Mouse (Mus musculus): ENCODE results near the gene H2afy. TPM values are rescaled to one million over a fixed set of nuclear protein-coding genes. Genes with fewer than 3 reads are reported as not detected.

The H2afy gene
- polyA plus RNA-seq, 2 experiments, result 297 to 304 TPM

DNA sequence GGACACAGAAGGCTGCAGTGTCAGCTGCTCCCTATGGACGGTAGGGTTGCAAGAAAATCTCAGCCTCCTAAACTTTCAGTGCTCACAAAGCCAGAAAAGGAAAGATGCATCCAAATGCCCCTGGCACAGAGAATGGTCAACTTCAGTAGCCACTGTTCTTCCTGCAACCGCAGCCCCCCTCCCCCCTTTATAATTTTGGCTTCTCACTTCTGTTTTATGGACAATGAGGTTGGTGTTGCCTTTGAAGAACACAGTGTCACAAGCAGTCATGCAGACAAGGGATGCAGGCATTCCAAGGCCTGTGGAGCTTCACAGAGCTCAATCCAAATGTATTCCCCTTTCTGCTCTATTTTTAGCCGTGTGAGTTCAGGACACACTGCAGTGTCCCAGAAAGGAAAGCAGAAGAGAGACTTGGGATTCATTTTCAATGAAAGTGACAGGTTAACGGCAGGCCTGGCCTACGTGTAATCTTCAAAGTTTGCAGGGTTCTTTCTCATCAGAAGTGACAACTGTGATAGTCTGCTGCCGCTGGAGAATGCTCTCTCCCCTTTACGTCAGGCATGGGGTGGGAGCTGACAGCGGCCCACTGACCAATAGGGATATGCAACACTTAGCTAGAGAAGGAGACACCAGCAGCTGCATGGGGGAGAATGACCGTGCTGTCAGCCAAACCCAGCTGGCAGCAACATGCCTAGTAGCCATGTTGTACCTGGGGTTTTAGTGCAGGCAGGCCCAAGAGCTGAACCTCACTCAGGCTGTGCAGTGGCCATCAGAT, 18.0 kb downstream of the H2afy start:
- H3K27ac ChIP-seq (replicated peaks; ENCODE audit: low read depth, low read length), result no peak overlapping the region
- no peak for TF ChIP-seq POLR2A (IDR thresholded peaks at IDR 0.05; ENCODE audit: borderline replicate concordance, extremely low read depth, insufficient read depth, insufficient read length)
- no peak overlapping the region for H3K4me2 ChIP-seq (replicated peaks; ENCODE audit: low read depth, low read length, severe bottlenecking)
- 54% methylated on average over 9 of the region's 9 CpGs for WGBS
- H3K4me3 ChIP-seq (replicated peaks; ENCODE audit: low read length), result no peak overlapping the region
- H3K4me1 ChIP-seq (ENCODE audit: control insufficient read depth, insufficient read depth, low read length), result peaks cover 38% of the 10 kb centered on the region
- ATAC-seq (ENCODE audit: low FRiP score, low read depth) (no peak), DNase-seq (ENCODE audit: low spot score) (no peak)
- H3K36me3 ChIP-seq (ENCODE audit: control insufficient read depth, insufficient read depth, low read length), result peaks cover 52% of the 10 kb centered on the region
- H3K9ac ChIP-seq (ENCODE audit: low read depth, low read length, severe bottlenecking), result no peak overlapping the region
- H3K27me3 ChIP-seq (ENCODE audit: control insufficient read depth, insufficient read depth, low read length), result no peaks in the 10 kb centered on the region
- H3K9me3 ChIP-seq (ENCODE audit: control insufficient read depth, low read length), result no peaks in the 10 kb centered on the region

DNA sequence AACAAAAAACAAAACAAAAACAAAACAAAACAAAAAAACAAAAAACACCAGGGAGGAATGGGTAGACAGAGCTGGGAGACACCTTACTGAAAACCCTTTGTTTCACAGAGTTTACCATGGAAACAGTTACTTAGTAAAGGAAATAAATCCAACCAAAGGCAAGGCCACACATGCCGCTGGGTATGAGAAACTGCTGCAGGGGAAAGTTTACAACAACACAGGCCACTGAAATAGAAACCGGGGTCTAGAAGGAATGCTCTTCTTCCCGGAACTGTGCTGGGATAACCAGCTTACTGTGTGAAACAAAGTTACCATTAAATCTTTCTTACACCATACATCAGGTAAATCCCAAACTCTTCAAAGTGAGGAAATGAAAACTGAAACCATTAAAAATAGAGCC, 20.3 kb downstream of the H2afy start:
- Histone ChIP-seq H3K9me3 (ENCODE audit: control insufficient read depth, low read length) (no peaks in the 10 kb centered on the region), H3K4me1 (ENCODE audit: control insufficient read depth, insufficient read depth, low read length) (peaks cover 61% of the 10 kb centered on the region), H3K9ac (ENCODE audit: low read depth, low read length, severe bottlenecking) (0 out of 2 replicates have a peak overlapping the region, but pooled peaks have one; percentile 40), H3K36me3 (ENCODE audit: control insufficient read depth, insufficient read depth, low read length) (peaks cover 35% of the 10 kb centered on the region), H3K4me2 (replicated peaks; ENCODE audit: low read depth, low read length, severe bottlenecking) (no peak overlapping the region), H3K27ac (replicated peaks; ENCODE audit: low read depth, low read length) (peak overlapping the region; percentile 78), H3K27me3 (ENCODE audit: control insufficient read depth, insufficient read depth, low read length) (no peaks in the 10 kb centered on the region), H3K4me3 (replicated peaks; ENCODE audit: low read length) (no peak overlapping the region)
- no peak for ATAC-seq (ENCODE audit: low FRiP score, low read depth)
- 13% methylated on average over 3 of the region's 3 CpGs for WGBS
- DNase-seq (ENCODE audit: low spot score), result no peak
- no peak for TF ChIP-seq POLR2A (IDR thresholded peaks at IDR 0.05; ENCODE audit: borderline replicate concordance, extremely low read depth, insufficient read depth, insufficient read length)

DNA sequence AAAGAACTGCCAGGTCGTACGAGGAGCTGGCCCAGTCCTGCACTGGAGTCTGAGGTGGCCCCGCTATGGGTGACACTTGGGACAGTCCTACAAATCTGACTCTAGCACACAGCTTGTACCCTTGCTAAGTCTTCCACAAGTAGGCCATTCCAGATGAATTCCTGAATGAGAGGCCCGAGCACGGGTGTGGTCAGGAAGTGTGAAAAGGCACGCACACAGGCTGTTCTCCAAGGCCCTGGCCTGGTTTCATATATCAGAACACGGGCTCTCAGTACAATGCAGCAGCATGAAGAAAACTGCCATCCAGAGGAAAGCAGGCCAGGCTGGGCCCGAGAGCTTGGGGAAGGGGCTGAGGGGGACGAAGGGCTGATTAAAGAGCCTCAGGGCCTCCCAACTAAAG, 20.8 kb downstream of the H2afy start:
- ATAC-seq (ENCODE audit: low FRiP score, low read depth) (peak; percentile 32; the same call in 1 of the 2 replicates), DNase-seq (ENCODE audit: low spot score) (peak; percentile 61)
- TF ChIP-seq POLR2A (IDR thresholded peaks at IDR 0.05; ENCODE audit: borderline replicate concordance, extremely low read depth, insufficient read depth, insufficient read length), result no peak
- Histone ChIP-seq H3K36me3 (ENCODE audit: control insufficient read depth, insufficient read depth, low read length) (peaks cover 35% of the 10 kb centered on the region), H3K9ac (ENCODE audit: low read depth, low read length, severe bottlenecking) (peak overlapping the region; percentile 40; the same call in 1 of the 2 replicates), H3K4me3 (replicated peaks; ENCODE audit: low read length) (no peak overlapping the region), H3K4me2 (replicated peaks; ENCODE audit: low read depth, low read length, severe bottlenecking) (no peak overlapping the region), H3K27me3 (ENCODE audit: control insufficient read depth, insufficient read depth, low read length) (no peaks in the 10 kb centered on the region), H3K4me1 (ENCODE audit: control insufficient read depth, insufficient read depth, low read length) (peaks cover 66% of the 10 kb centered on the region), H3K9me3 (ENCODE audit: control insufficient read depth, low read length) (no peaks in the 10 kb centered on the region), H3K27ac (replicated peaks; ENCODE audit: low read depth, low read length) (peak overlapping the region; percentile 78)
- WGBS, result 30% methylated on average over 9 of the region's 9 CpGs

DNA sequence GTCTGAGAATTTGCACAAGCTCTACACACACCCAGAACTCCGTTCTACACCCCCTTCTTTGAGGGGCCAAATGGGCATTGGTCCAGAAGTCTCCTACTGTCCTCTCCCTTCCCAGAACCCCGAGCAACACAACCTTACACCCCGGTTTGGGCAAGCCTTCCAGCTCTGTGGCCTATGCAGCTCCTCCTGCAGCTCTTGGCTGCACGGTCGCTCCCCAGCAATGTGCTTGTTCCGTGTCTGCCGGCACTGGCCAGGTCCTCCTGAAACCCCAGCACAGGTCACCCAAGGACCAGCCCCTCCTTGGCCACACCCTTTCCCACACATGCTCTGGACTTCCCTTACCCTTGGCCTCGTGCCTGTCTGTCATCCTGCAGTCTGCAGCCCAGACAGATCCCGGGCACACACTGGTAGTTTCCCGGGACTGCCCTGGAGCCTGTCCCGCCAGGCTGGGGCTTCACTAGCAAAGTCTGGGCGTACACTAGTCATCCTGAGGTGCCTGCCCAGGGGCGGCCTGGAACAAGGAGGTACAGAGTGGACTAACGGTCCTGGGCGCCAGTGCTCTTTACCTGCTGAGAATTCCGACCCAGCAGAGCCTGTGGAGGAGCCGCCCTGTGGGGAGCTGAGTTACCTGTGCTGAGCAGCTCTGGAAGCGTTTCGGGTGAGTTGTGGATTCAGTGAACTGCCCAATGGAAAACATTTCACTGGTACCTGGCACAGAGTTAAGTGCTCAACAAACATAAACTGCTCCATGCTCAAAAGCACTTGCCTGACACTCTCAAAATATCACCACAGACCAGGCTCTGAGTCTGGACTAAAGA, 22.5 kb downstream of the H2afy start:
- Histone ChIP-seq H3K27ac (replicated peaks; ENCODE audit: low read depth, low read length) (peak overlapping the region; percentile 30), H3K4me2 (replicated peaks; ENCODE audit: low read depth, low read length, severe bottlenecking) (no peak overlapping the region), H3K36me3 (ENCODE audit: control insufficient read depth, insufficient read depth, low read length) (peaks cover 35% of the 10 kb centered on the region), H3K4me3 (replicated peaks; ENCODE audit: low read length) (no peak overlapping the region), H3K4me1 (ENCODE audit: control insufficient read depth, insufficient read depth, low read length) (peaks cover 82% of the 10 kb centered on the region), H3K9ac (ENCODE audit: low read depth, low read length, severe bottlenecking) (no peak overlapping the region), H3K9me3 (ENCODE audit: control insufficient read depth, low read length) (no peaks in the 10 kb centered on the region), H3K27me3 (ENCODE audit: control insufficient read depth, insufficient read depth, low read length) (no peaks in the 10 kb centered on the region)
- 41% methylated on average over 19 of the region's 19 CpGs for WGBS
- ATAC-seq (ENCODE audit: low FRiP score, low read depth) (no peak), DNase-seq (ENCODE audit: low spot score) (no peak)
- no peak for TF ChIP-seq POLR2A (IDR thresholded peaks at IDR 0.05; ENCODE audit: borderline replicate concordance, extremely low read depth, insufficient read depth, insufficient read length)

DNA sequence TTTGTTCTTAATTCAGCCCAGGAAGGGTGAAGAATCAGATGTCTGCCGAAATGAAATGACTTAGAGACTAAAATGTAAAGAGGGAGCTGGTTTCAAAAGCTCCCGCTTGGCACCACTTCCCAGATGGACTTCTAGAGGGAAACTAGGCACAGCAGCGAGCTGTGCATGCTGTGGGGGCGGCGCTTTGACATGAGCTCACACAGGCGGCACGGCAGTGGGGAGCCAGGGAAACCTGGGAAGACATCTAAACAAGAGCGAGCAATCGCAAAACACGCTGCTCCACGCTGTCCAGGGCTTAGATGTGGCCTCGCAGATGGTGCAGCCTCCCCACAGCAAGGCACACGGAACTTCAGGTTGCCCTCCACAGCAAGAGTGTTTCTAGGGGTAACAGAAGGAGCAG, 23.2 kb downstream of the H2afy start:
- DNase-seq (ENCODE audit: low spot score) (peak; percentile 43), ATAC-seq (ENCODE audit: low FRiP score, low read depth) (no peak)
- H3K27ac ChIP-seq (replicated peaks; ENCODE audit: low read depth, low read length), result peak overlapping the region; percentile 30
- H3K9me3 ChIP-seq (ENCODE audit: control insufficient read depth, low read length), result no peaks in the 10 kb centered on the region
- peaks cover 31% of the 10 kb centered on the region for H3K36me3 ChIP-seq (ENCODE audit: control insufficient read depth, insufficient read depth, low read length)
- H3K27me3 ChIP-seq (ENCODE audit: control insufficient read depth, insufficient read depth, low read length), result no peaks in the 10 kb centered on the region
- H3K4me1 ChIP-seq (ENCODE audit: control insufficient read depth, insufficient read depth, low read length), result peaks cover 84% of the 10 kb centered on the region
- 29% methylated on average over 13 of the region's 13 CpGs for WGBS
- TF ChIP-seq POLR2A (IDR thresholded peaks at IDR 0.05; ENCODE audit: borderline replicate concordance, extremely low read depth, insufficient read depth, insufficient read length), result no peak
- H3K4me2 ChIP-seq (replicated peaks; ENCODE audit: low read depth, low read length, severe bottlenecking), result no peak overlapping the region; the same call in 1 of the 2 replicates
- peak overlapping the region; percentile 1; the same call in 1 of the 2 replicates for H3K9ac ChIP-seq (ENCODE audit: low read depth, low read length, severe bottlenecking)
- no peak overlapping the region for H3K4me3 ChIP-seq (replicated peaks; ENCODE audit: low read length)
